Mouse (Mus musculus): ENCODE data around the gene Clptm1. TPM values are rescaled to one million over a fixed set of nuclear protein-coding genes. Genes with fewer than 3 reads are reported as not detected.

The Clptm1 gene
- total RNA-seq, 2 experiments from 2014 or later = 15.7 to 23.2 TPM

Other genes with a start within 250 kb of the Clptm1 start
- gene Mark4, start 206.2 kb downstream of the Clptm1 start, total RNA-seq (2015; ENCODE audit: low replicate concordance) = 1.9 and 5.2 TPM in 2 replicates
- 1.7 and 2.8 TPM in 2 replicates for gene Mark4, start 206.2 kb downstream of the Clptm1 start, total RNA-seq (2017; ENCODE audit: low replicate concordance)
- not detected in 2 replicates for gene Exoc3l2, start 201.7 kb downstream of the Clptm1 start, total RNA-seq (2015; ENCODE audit: low replicate concordance)
- not detected in 2 replicates for gene Exoc3l2, start 201.7 kb downstream of the Clptm1 start, total RNA-seq (2017; ENCODE audit: low replicate concordance)
- gene Bloc1s3, start 156.7 kb downstream of the Clptm1 start, total RNA-seq (2015; ENCODE audit: low replicate concordance) = 3.5 and 4.2 TPM in 2 replicates
- 0.84 and 1.5 TPM in 2 replicates for gene Bloc1s3, start 156.7 kb downstream of the Clptm1 start, total RNA-seq (2017; ENCODE audit: low replicate concordance)
- gene Trappc6a, start 156.6 kb downstream of the Clptm1 start, total RNA-seq (2015; ENCODE audit: low replicate concordance) = 17.9 and 18.8 TPM in 2 replicates
- 2.7 and 7.8 TPM in 2 replicates for gene Trappc6a, start 156.6 kb downstream of the Clptm1 start, total RNA-seq (2017; ENCODE audit: low replicate concordance)
- not detected in 2 replicates for gene Nkpd1, start 147.2 kb downstream of the Clptm1 start, total RNA-seq (2015; ENCODE audit: low replicate concordance)
- not detected in 2 replicates for gene Nkpd1, start 147.2 kb downstream of the Clptm1 start, total RNA-seq (2017; ENCODE audit: low replicate concordance)
- 12.5 and 13.3 TPM in 2 replicates for gene Ppp1r37, start 102.0 kb downstream of the Clptm1 start, total RNA-seq (2015; ENCODE audit: low replicate concordance)
- 22.9 and 37.9 TPM in 2 replicates for gene Ppp1r37, start 102.0 kb downstream of the Clptm1 start, total RNA-seq (2017; ENCODE audit: low replicate concordance)
- not detected in 2 replicates for gene Zfp296, start 87.7 kb downstream of the Clptm1 start, total RNA-seq (2015; ENCODE audit: low replicate concordance)
- 0.84 TPM in 1 of 2 replicates, not detected in the other for gene Zfp296, start 87.7 kb downstream of the Clptm1 start, total RNA-seq (2017; ENCODE audit: low replicate concordance)
- gene Gemin7, start 87.4 kb downstream of the Clptm1 start, total RNA-seq (2015; ENCODE audit: low replicate concordance) = 32.0 and 46.7 TPM in 2 replicates
- 10.2 and 13.5 TPM in 2 replicates for gene Gemin7, start 87.4 kb downstream of the Clptm1 start, total RNA-seq (2017; ENCODE audit: low replicate concordance)
- 0.96 and 2.3 TPM in 2 replicates for gene Clasrp, start 60.5 kb downstream of the Clptm1 start, total RNA-seq (2015; ENCODE audit: low replicate concordance)
- gene Clasrp, start 60.5 kb downstream of the Clptm1 start, total RNA-seq (2017; ENCODE audit: low replicate concordance) = 14.9 and 21.9 TPM in 2 replicates
- 1.5 TPM in 1 of 2 replicates, not detected in the other for gene Relb, start 35.6 kb downstream of the Clptm1 start, total RNA-seq (2015; ENCODE audit: low replicate concordance)
- gene Relb, start 35.6 kb downstream of the Clptm1 start, total RNA-seq (2017; ENCODE audit: low replicate concordance) = 0.68 and 2.2 TPM in 2 replicates
- 10.4 and 16.1 TPM in 2 replicates for gene Apoc2, start 12.9 kb upstream of the Clptm1 start, total RNA-seq (2015; ENCODE audit: low replicate concordance)
- gene Apoc2, start 12.9 kb upstream of the Clptm1 start, total RNA-seq (2017; ENCODE audit: low replicate concordance) = 4.7 and 8.3 TPM in 2 replicates
- gene Gm44805, start 16.4 kb upstream of the Clptm1 start, total RNA-seq (2015; ENCODE audit: low replicate concordance) = not detected in 2 replicates
- gene Gm44805, start 16.4 kb upstream of the Clptm1 start, total RNA-seq (2017; ENCODE audit: low replicate concordance) = not detected in 2 replicates
- not detected in 2 replicates for gene Apoc4, start 16.4 kb upstream of the Clptm1 start, total RNA-seq (2015; ENCODE audit: low replicate concordance)
- gene Apoc4, start 16.4 kb upstream of the Clptm1 start, total RNA-seq (2017; ENCODE audit: low replicate concordance) = not detected in 2 replicates
- gene Apoc1, start 27.6 kb upstream of the Clptm1 start, total RNA-seq (2015; ENCODE audit: low replicate concordance) = 5.8 TPM in 1 of 2 replicates, not detected in the other
- 3.6 TPM in 1 of 2 replicates, not detected in the other for gene Apoc1, start 27.6 kb upstream of the Clptm1 start, total RNA-seq (2017; ENCODE audit: low replicate concordance)
- 53.0 and 57.3 TPM in 2 replicates for gene Apoe, start 34.2 kb upstream of the Clptm1 start, total RNA-seq (2015; ENCODE audit: low replicate concordance)
- 220 and 224 TPM in 2 replicates for gene Apoe, start 34.2 kb upstream of the Clptm1 start, total RNA-seq (2017; ENCODE audit: low replicate concordance)
- 6.5 and 8.2 TPM in 2 replicates for gene Tomm40, start 50.4 kb upstream of the Clptm1 start, total RNA-seq (2015; ENCODE audit: low replicate concordance)
- gene Tomm40, start 50.4 kb upstream of the Clptm1 start, total RNA-seq (2017; ENCODE audit: low replicate concordance) = 3.4 and 9.6 TPM in 2 replicates
- gene Nectin2, start 85.5 kb upstream of the Clptm1 start, total RNA-seq (2015; ENCODE audit: low replicate concordance) = not detected in 2 replicates
- 1.0 TPM in 1 of 2 replicates, not detected in the other for gene Nectin2, start 85.5 kb upstream of the Clptm1 start, total RNA-seq (2017; ENCODE audit: low replicate concordance)
- not detected in 2 replicates for gene Bcam, start 106.0 kb upstream of the Clptm1 start, total RNA-seq (2015; ENCODE audit: low replicate concordance)
- not detected in 2 replicates for gene Bcam, start 106.0 kb upstream of the Clptm1 start, total RNA-seq (2017; ENCODE audit: low replicate concordance)
- not detected in 2 replicates for gene Cblc, start 131.8 kb upstream of the Clptm1 start, total RNA-seq (2015; ENCODE audit: low replicate concordance)
- not detected in 2 replicates for gene Cblc, start 131.8 kb upstream of the Clptm1 start, total RNA-seq (2017; ENCODE audit: low replicate concordance)
- gene Bcl3, start 157.7 kb upstream of the Clptm1 start, total RNA-seq (2015; ENCODE audit: low replicate concordance) = 14.8 TPM in 1 of 2 replicates, not detected in the other
- gene Bcl3, start 157.7 kb upstream of the Clptm1 start, total RNA-seq (2017; ENCODE audit: low replicate concordance) = 0.84 and 1.5 TPM in 2 replicates
- not detected in 2 replicates for gene Gm19345, start 187.0 kb upstream of the Clptm1 start, total RNA-seq (2015; ENCODE audit: low replicate concordance)
- gene Gm19345, start 187.0 kb upstream of the Clptm1 start, total RNA-seq (2017; ENCODE audit: low replicate concordance) = not detected in 2 replicates
- 0.38 TPM in 1 of 2 replicates, not detected in the other for gene Ceacam16, start 196.3 kb upstream of the Clptm1 start, total RNA-seq (2015; ENCODE audit: low replicate concordance)
- not detected in 2 replicates for gene Ceacam16, start 196.3 kb upstream of the Clptm1 start, total RNA-seq (2017; ENCODE audit: low replicate concordance)
- gene Ceacam19, start 222.9 kb upstream of the Clptm1 start, total RNA-seq (2015; ENCODE audit: low replicate concordance) = not detected in 2 replicates
- gene Ceacam19, start 222.9 kb upstream of the Clptm1 start, total RNA-seq (2017; ENCODE audit: low replicate concordance) = 0.28 TPM in 1 of 2 replicates, not detected in the other